Mouse (Mus musculus): ENCODE results near the gene Phlpp2. TPM values are rescaled to one million over a fixed set of nuclear protein-coding genes. Genes with fewer than 3 reads are reported as not detected.
"Not testable (repeated sequence)": the region's sequence is repeated elsewhere in the genome, so short reads cannot be mapped to it uniquely, and the experiment has no call there.

The Phlpp2 gene
- 10 to 100 TPM; 33.7 to 35.1 TPM for total RNA-seq (2021)

DNA sequence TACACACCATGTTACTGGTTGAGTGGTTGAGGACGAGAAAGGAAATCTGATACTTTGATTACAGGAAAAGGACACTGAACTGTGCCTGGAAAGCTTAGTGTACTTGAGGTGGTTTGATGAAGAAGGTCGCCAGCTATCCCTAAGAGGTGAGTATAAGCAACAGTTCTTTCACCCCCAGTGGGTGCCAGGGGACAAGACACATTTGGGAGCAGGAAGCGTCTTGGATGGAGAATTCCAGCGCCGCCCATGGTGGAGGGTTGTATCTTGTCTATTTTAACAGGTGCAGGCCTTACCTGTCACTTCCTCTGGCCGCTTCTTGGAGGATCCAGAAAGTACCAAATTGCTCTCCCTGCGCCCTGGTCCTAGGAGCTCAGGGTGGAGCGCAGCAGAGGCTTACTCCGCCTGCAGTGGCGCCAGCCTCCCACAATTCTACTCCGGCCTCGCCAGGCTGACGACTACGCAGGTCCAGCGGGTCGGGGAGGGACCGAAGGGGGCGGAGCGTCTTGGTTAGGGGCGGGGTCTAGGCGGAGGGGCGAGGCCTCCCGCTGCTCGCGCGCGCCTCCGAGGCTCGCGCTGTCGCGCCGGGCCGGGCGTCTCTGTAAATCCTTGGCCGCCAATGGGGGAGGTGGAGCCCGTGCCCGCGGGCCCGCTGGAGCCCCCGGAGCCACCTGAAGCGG, at the start of gene Phlpp2:
Phlpp2 (plus strand) TSS at position 540 of the 677 bp plus-strand sequence.
- intact Hi-C loops (cut with DNase I) = loop anchor here (5.0 to 10.0 kb wide), 2 partner anchors 79 to 207 kb away; partner anchors contain the start of gene Zfp612
- peak; percentile 91 to 95 for DNase-seq (ENCODE audit: low spot score in 2 of 2)

DNA sequence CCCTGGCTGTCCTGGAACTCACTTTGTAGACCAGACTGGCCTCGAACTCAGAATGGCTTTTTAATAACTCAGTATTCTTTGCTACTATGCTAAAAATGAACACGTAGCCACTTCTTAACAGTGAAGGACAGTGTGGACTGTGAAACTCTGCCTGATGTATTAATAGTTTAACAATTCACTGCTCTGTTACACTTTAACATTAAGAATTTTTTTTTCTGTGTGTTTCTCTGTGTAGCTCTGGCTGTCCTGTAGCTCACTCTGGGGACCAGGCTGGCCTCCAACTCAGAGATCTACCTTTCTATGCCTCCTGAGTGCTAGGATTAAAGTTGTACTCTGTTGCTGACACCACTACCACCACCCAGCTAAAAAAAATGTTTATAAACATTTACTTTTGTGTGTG, 44.8 kb upstream of the Phlpp2 start:
- intact Hi-C loops (cut with DNase I) = no loop called here
- DNase-seq (ENCODE audit: low spot score in 2 of 2) = no peak

DNA sequence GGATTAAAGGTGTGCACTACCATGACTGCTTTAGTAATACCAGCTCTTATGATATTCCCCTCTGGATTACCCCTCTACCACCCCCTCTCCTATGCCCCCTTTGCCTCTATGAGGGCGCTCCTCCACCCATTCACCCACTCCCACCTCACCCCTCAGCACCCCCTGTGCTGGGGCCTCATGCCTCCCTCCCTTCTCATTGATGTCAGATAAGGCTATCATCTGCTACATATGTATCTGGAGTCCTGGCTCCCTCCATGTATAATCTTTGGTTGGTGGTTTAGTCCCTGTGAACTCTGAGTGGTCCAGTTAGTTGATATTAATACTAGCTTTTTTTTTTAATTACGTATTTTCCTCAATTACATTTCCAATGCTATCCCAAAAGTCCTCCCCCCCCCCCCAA, 28.5 kb upstream of the Phlpp2 start:
- intact Hi-C loops (cut with DNase I) = no loop called here
- no peak for DNase-seq (ENCODE audit: low spot score in 2 of 2)

DNA sequence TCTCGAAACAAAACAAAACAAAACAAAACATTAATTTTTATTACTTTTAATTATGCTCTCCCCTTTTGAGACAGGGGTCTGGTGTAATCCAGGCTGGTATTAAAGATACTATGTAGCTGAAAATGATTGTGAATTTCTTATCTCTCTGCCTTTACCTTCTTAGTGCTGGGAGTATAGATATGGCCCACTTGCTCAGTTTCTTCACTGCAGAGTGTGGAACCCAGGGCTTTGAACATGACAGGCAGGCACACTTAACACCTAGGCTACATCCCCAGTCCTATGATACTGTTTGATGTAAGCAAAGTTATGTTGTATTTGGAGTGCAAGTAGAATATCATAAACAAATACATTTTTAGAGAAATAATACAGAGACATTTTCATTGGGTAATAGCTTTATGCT, 25.9 kb upstream of the Phlpp2 start:
- intact Hi-C loops (cut with DNase I) = no loop called here
- no peak for DNase-seq (ENCODE audit: low spot score in 2 of 2)

DNA sequence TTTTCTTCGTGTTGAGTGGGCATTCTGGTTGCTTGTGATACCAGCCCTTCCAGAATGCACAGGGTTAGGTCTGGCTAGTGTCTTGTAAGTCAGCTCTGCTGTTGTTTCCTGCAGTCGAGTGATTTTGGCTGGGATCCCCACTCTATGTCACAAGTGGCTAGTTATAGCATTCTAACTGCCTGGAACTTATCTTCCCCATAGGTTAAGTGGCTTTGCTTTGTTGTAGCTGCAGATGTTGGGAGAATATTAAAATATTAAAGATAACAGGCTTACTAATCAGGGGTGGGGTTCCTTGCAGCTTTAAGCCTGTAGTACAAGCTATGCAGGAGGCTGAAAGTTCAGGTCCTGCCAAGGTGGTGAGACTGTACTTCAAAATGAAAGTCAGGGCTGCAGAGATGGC, 20.5 kb upstream of the Phlpp2 start:
- no peak for DNase-seq (ENCODE audit: low spot score in 2 of 2)
- intact Hi-C loops (cut with DNase I) = no loop called here

DNA sequence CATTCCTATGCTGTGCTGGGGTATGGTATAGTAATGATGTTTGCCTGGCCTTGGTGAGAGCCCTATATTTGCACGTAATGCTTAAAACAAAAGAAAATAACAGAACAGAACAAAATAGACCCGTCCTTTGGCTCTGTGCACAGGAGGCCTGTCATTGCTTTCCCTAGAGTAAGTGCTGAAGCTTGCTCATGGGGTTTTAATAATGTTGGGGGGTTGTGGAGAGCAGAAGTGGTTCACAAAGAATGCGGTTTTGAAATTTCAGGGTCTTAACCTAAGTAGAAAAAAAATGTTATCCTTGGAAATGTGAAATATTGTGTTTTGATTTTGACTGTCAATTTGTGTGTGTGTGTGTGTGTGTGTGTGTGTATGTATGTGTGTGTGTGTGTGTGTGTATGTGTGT, 19.4 kb upstream of the Phlpp2 start:
- intact Hi-C loops (cut with DNase I) = no loop called here
- no peak for DNase-seq (ENCODE audit: low spot score in 2 of 2)

DNA sequence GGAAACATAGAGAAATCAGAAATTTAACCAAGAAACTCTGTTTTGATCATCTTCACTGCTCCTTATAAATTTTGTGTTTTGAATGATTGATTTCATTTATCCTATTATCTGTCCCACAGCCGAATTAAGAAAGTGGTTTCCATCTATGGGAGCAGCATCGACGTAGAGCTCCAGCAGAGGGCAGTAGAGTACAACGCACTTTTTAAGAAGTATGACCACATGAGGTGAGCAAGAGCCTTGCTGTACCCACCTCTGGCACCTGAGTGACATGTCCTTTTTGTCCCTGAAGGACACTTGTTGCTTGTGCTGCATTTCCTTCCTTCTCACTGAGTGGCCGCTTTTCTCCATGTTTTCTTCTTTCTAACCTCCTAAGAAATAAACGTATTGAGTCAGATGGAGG, 14.9 kb upstream of the Phlpp2 start:
- DNase-seq (ENCODE audit: low spot score in 2 of 2) = peak; percentile 61 to 79
- intact Hi-C loops (cut with DNase I) = loop anchor here (1.0 kb wide), 1 partner anchor 64 kb away; no protein-coding TSS in a partner anchor

DNA sequence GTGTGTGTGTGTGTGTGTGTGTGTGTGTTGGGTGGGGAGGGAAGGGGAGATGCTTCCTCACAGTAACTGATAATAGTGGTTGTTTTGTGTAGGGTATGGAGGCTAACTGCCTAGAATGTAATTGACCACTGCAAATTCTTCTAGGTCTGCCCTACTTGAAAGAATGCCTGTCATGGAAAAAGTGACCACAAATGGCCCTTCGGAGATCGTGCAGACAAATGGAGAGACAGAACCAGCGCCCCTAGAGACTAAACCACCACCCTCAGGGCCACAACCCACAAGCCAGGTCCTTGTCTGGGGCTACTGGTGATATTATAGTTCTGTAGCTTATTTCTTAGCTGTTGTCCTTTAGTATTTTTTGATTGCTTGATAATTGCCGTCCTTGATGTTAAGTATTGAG, 13.8 kb upstream of the Phlpp2 start:
- DNase-seq (ENCODE audit: low spot score in 2 of 2) = no peak
- intact Hi-C loops (cut with DNase I) = no loop called here

DNA sequence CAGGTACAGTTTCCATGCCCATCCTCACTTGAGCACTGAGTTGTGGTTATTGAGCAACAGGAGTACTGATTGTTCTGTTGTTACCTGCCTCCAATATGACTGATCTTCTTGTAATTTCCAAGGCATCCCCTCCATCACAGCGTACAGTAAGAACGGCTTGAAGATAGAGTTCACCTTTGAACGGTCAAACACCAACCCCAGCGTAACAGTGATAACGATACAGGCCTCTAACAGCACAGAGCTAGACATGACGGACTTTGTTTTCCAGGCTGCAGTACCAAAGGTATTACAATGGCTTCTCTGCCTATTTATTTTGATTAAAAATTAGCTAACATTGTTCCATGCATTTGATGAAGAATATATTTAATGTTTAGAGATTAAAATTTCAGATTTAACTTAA, 12.9 kb upstream of the Phlpp2 start:
- DNase-seq (ENCODE audit: low spot score in 2 of 2) = no peak
- intact Hi-C loops (cut with DNase I) = no loop called here

DNA sequence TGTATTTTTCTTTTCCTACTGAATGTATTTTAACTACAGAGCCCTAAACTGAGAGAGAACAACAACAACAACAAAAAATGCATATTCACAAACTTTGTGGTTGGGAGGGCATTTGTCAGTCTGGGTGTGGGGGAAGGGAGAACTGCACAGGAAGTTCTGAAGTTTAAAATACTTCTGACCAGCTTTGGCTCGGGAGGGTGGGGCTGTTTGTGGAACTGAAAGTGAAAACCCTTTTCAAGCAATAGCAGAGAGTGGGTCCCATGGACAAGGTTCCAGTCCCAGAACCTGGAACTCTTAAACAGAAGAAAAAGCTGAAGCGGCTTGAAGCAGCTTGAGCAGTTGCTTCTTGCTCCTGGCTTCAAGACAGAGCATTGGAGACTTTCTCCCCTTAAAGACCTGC, 4.9 kb upstream of the Phlpp2 start:
- intact Hi-C loops (cut with DNase I) = loop anchor here (10.0 kb wide), 1 partner anchor 211 kb away; the partner anchor contains the start of gene Zfp612
- DNase-seq (ENCODE audit: low spot score in 2 of 2) = peak in 1 of 2 experiments; percentile 25

DNA sequence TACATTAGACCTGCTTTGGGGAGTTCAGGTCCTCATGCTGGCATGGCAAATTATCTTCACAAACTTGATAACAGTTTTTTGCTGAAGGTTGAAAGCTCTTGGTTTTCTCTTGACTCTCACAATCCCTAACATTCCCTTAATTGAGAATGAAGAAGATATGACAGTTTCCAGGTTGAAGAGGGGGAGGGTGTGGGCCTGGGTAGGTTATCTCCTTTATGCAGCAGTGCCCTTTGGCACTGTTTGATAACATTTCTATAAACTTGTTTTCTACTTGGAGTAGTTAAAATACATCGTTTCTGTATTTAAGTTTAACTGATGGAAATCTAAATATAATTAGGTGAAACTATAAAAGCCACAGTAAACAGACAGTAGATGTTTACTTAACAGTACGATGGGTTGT, 3.5 kb upstream of the Phlpp2 start:
- no peak for DNase-seq (ENCODE audit: low spot score in 2 of 2)
- intact Hi-C loops (cut with DNase I) = loop anchor here (5.0 to 10.0 kb wide), 2 partner anchors 83 to 210 kb away; partner anchors contain the start of gene Zfp612

DNA sequence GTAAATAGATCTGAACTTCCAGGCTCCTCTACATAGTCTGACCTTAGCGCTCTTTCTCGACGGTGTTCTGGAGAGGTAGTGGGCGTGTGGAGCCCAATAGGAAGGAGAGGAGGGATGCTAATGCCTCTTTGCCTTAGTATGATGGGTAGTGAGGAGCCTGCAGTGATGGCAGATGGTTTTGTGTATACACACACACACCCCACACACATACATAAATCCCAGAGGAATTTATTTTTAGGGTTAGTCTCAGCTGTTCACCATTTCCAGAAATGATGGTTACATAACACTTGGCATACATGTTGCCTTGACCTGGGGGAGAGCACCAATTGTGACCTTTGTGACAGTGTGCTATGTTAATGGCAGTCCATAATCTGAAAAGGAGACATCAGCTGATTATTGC, 2.8 kb upstream of the Phlpp2 start:
- DNase-seq (ENCODE audit: low spot score in 2 of 2) = peak; percentile 42 to 82
- intact Hi-C loops (cut with DNase I) = loop anchor here (5.0 to 10.0 kb wide), 2 partner anchors 82 to 209 kb away; partner anchors contain the start of gene Zfp612

DNA sequence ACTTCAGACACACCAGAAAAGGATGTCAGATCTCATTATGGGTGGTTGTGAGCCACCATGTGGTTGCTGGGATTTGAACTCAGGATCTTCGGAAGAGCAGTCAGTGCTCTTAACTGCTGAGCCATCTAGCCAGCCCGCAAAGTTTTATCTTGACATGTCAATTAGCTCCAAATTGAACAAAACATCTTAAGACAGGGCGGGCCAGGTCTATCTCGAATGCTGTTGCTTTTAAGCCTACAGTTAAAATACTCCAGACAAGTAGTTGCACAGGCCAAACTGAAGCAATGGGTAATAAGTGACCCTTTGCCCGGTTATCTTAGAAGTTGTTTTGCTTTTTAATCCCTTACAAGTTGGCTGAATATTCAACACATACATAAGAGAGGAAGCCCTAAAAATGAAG, 1.7 kb upstream of the Phlpp2 start:
- intact Hi-C loops (cut with DNase I) = loop anchor here (5.0 to 10.0 kb wide), 2 partner anchors 81 to 208 kb away; partner anchors contain the start of gene Zfp612
- no peak for DNase-seq (ENCODE audit: low spot score in 2 of 2)

DNA sequence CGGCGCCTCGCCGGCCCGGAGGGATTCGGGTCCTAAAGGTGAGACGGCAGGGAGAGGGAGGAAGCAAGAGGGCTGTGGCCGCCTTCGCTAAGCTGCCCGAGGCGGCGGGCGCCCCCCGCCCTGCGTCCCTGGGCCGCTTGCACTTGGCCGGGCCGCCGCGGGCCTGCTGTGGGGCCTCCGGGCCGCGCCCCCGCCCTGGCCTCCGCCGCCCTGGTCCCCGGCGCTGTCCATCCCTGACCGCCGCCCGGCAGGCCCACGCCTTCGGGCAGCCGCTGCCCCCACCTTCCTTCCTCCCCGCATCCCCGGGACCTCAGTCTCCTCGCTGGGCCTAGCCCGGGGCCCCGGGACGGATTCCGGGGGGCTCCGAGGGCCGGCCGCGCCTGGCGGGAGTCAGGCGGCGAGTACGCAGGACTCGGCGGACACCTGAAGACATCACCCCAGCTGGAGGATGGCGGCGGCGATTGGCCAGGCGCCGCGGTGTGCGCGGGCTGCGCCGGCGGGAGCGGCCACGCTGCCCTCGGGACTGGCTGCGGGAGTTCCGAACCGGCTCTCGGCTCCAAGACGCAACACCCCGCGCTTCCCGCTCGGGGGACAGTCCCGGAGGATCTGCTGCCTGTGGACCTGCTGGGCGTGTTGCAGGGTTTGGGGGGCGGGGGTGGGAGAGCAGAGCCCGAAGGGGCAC, 479 bp downstream of the Phlpp2 start:
- peak; percentile 58 to 66 for DNase-seq (ENCODE audit: low spot score in 2 of 2)
- intact Hi-C loops (cut with DNase I) = loop anchor here (5.0 to 10.0 kb wide), 2 partner anchors 78 to 206 kb away; partner anchors contain the start of gene Zfp612

DNA sequence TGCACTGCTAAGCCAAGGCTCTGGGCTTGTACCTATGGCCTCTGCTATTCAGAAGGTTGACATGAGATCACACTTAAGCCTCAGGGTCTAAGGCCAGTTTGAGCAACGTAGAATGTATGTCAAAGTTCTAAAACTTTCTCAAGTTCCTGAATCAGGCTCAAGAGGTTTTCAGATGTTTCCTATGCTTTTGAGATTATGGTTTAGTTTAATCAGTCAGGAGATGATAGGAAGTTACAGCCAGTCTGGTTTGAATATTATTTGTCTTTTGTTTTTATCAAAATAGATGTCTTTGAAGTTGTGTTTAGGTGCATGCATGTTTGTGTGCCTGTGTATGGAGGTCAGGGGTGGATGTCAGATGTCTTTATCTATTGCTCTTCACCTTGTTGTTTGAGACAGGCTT, 2.7 kb downstream of the Phlpp2 start:
- intact Hi-C loops (cut with DNase I) = no loop called here
- no peak for DNase-seq (ENCODE audit: low spot score in 2 of 2)

DNA sequence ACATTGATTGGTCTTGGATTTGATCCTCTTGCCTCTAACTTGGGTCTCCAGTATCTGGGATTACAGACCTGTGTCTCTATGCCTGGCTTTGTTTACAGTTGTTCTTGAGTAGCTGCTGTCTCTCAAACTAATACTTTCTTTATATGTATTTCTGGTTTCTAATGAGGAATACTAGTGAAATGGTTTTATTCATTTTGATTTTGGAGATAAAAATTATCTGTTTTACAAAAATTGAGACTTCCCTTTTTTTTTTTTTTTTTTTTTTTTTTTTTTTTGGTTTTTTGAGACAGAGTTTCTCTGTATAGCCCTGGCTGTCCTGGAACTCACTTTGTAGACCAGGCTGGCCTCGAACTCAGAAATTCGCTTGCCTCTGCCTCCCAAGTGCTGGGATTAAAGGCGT, 5.5 kb downstream of the Phlpp2 start:
- DNase-seq (ENCODE audit: low spot score in 2 of 2); intact Hi-C loops (cut with DNase I): not testable (repeated sequence)

DNA sequence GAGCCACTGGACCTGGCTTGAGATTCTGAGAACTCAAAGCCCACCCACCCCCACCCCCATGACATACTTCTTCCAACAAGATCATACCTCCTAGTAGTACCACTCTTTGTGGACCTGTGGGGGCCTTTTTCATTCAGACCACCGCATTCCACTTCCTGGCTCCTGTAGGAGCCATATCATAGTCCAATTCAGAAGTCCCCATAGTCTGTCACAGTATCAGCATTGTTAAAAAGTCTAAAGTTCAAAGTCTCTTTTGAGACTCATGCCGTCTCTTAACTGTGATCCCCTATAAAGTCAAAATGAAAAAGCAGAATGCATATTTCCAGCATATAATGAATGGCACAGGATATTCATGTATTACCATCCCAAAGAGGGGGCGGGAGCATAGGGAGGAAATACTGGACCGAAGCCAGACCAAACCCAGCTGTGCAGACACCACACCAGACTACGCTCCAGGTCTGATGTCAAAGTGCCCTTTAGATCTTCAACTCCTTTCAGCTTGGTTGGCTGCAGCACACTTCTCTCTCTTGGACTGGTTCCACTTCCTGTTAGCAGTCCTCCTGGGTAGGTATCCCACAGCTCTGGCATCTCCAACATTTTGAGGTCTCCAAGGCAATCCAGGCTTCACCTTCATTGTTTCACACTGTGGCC, 11.8 kb downstream of the Phlpp2 start:
- intact Hi-C loops (cut with DNase I) = no loop called here
- no peak for DNase-seq (ENCODE audit: low spot score in 2 of 2)

DNA sequence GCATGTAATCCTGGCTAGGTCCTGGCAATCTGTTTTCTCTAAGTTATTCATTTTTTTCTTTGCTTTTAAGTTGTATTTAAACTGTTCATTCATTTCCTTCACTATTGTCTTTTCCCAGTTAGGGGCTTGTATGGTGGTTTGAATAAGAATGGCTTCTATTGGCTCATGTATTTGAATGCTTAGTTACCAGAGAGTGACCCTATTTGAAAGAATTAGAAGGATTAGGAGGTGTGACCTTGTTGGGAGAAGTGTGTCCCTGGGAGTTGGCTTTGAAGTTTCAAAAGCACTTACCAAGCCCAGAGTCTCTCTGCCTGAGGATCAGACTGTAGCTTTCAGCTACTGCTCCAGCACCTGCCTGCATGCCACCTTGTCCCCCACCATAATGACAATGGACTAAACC, 17.0 kb downstream of the Phlpp2 start:
- intact Hi-C loops (cut with DNase I) = no loop called here

DNA sequence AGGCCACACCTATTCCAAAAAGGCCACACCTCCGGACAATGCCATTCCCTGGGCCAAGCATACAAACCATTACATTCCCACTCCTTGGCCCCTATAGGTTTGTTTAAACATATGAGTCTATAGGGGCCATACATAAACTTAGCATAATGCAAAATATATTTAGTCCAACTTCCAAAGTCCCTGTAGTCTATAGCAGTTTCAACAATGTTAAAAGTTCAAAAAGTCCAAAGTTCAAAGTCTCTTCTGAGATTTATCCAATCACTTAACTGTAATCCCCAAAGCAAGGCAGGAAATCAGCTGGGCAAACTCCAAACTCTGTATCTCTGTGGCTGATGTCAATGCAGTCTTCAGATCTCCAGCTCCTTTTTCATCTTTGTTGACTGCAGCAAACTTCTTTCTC, 20.9 kb downstream of the Phlpp2 start:
- DNase-seq (ENCODE audit: low spot score in 2 of 2) = no peak
- intact Hi-C loops (cut with DNase I) = no loop called here

More for the DNA sequence above, 17.0 kb downstream of the Phlpp2 start:
- DNase-seq (ENCODE audit: low spot score in 2 of 2) = no peak

DNA sequence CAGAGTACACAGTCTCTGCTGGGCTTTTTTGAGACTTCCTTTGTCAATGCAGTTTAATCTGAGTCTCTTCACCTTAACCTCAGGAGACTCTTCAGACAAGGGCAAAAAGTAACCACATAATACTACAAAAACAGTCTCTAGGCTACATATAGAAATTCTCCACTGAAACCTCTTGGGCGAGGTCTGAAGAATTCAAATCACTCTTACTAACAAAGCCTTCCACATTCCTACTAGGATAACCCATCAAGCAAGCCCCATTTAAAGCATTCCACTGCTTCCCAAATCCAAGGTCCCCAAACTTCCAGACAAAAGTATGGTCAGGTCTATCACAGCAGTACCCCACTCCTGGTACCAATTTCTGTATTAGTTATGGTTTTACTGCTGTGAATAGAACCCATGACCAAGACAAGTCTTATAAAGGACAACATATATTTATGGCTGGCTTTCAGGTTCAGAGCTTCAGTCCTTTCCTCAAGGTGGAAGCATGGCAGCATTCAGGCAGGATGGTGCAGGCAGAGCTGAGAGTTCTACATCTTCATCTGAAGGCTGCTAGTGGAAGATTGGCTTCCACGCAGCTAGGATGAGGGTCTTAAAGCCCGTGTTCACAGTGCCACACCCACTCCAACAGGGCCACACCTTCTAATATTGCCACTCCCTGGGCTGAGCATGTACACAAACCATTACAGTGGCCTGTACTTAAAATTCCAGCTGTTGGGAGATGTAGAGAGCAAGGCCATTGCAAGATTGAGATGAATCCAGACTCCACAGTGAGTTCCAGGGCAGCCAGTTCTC, 22.6 kb downstream of the Phlpp2 start:
- DNase-seq (ENCODE audit: low spot score in 2 of 2) = no peak
- intact Hi-C loops (cut with DNase I) = no loop called here

Measured in left cerebral cortex, postnatal 25 days (tissue).